Mouse (Mus musculus): ENCODE data around the gene Gm10837. TPM values are rescaled to one million over a fixed set of nuclear protein-coding genes. Genes with fewer than 3 reads are reported as not detected.
A peak's percentile ranks its signal among the peaks of the same experiment; 100 is the strongest.
"Not testable (repeated sequence)": the region's sequence is repeated elsewhere in the genome, so short reads cannot be mapped to it uniquely, and the experiment has no call there.

The Gm10837 gene
- polyA plus RNA-seq, 1 experiment from 2014 or later: not detected

DNA sequence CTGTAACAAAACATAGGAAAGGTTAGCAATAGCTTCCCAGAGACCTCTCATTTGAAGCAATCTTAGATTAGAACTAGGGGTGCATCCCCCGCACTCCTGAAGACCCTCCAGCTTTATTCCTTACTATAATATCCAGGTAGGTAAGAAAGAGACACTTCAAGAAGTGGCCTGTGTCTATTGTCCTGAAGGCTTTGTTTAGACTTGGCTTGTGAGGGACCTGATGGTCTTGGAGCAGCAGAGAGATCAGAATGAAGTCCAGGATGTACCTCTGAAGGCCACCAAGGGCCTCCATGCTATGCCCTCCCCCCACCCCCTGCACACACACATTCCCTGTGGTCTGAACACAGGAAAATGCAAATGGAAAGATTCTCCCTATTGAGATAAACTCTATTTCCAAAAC is 30.6 kb upstream of the Gm10837 start:
- 92% methylated on average over 1 of the region's 1 CpGs for WGBS
- H3K36me3 ChIP-seq (ENCODE audit: control insufficient read depth, insufficient read depth, low read length): no peaks in the 10 kb centered on the region
- no peak overlapping the region for H3K4me2 ChIP-seq (replicated peaks; ENCODE audit: low read depth)
- ATAC-seq (ENCODE audit: low FRiP score, low TSS enrichment): no peak
- no peak for DNase-seq (ENCODE audit: low spot score)
- no peak overlapping the region for H3K27ac ChIP-seq (replicated peaks)
- peaks cover 19% of the 10 kb centered on the region; the same call in 1 of the 2 replicates for H3K27me3 ChIP-seq (ENCODE audit: control insufficient read depth, insufficient read depth, low read length)
- TF ChIP-seq EP300 (optimal IDR thresholded peaks at IDR 0.05) (no peak), CTCF (IDR thresholded peaks at IDR 0.05; ENCODE audit: low read depth) (no peak)
- H3K4me3 ChIP-seq (ENCODE audit: low read depth, low read length): no peak overlapping the region
- no peaks in the 10 kb centered on the region for H3K9me3 ChIP-seq (ENCODE audit: control insufficient read depth, low read length)
- H3K4me1 ChIP-seq (replicated peaks; ENCODE audit: control insufficient read depth, insufficient read depth): peaks cover 3% of the 10 kb centered on the region
- no peak overlapping the region for H3K9ac ChIP-seq (ENCODE audit: low read length)

DNA sequence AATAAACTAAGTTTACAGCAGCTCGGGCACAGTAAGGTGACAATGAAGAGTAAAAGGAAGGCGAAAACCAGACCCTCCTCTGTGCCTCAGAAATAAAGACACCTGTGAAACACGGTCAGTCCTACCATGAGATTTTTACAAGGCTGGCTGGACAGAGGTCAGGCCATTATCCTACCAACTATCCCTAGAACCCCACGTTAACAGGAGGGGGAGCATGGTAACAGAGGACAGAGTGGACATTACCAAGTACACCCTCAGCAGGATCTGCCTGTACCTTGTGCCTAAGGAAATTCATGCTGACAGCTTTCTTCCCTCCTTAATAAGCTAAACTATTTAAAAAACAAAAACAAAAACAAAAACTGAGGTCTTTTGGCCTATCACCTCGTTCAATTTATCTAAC is 30.2 kb upstream of the Gm10837 start:
- ATAC-seq (ENCODE audit: low FRiP score, low TSS enrichment) (no peak), DNase-seq (ENCODE audit: low spot score) (no peak)
- no peak overlapping the region for H3K9ac ChIP-seq (ENCODE audit: low read length)
- H3K36me3 ChIP-seq (ENCODE audit: control insufficient read depth, insufficient read depth, low read length): no peaks in the 10 kb centered on the region
- peaks cover 3% of the 10 kb centered on the region for H3K4me1 ChIP-seq (replicated peaks; ENCODE audit: control insufficient read depth, insufficient read depth)
- H3K4me2 ChIP-seq (replicated peaks; ENCODE audit: low read depth): no peak overlapping the region
- H3K9me3 ChIP-seq (ENCODE audit: control insufficient read depth, low read length): no peaks in the 10 kb centered on the region
- 62% methylated on average over 5 of the region's 5 CpGs for WGBS
- no peak for TF ChIP-seq CTCF (IDR thresholded peaks at IDR 0.05; ENCODE audit: low read depth)
- TF ChIP-seq EP300 (optimal IDR thresholded peaks at IDR 0.05): no peak
- no peak overlapping the region for H3K27ac ChIP-seq (replicated peaks)
- H3K4me3 ChIP-seq (ENCODE audit: low read depth, low read length): no peak overlapping the region
- peaks cover 23% of the 10 kb centered on the region; the same call in 1 of the 2 replicates for H3K27me3 ChIP-seq (ENCODE audit: control insufficient read depth, insufficient read depth, low read length)

DNA sequence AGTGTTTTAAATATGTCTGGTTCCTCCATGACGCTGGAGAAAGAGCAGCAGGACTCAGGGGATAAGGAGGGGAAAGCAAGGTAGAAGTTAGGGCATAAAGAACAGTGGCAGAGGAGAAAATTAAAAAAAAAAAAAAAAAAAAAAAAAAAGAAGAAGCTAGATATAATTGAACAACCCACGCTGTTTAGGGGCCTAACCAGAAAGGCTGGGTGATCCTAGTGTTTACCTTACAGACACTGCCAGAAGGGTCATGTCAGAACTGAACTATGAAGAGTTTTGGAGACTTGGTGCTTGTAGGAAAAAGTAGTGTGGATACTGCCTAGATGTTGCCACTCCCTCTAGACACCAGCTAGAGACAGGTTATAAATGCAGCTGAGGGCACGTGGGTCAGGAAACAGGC is 28.9 kb upstream of the Gm10837 start:
- H3K27ac ChIP-seq (replicated peaks): no peak overlapping the region
- no peak overlapping the region for H3K4me3 ChIP-seq (ENCODE audit: low read depth, low read length)
- H3K4me1 ChIP-seq (replicated peaks; ENCODE audit: control insufficient read depth, insufficient read depth): peaks cover 3% of the 10 kb centered on the region
- TF ChIP-seq EP300 (optimal IDR thresholded peaks at IDR 0.05) (no peak), CTCF (IDR thresholded peaks at IDR 0.05; ENCODE audit: low read depth) (no peak)
- 40% methylated on average over 3 of the region's 3 CpGs for WGBS
- H3K36me3 ChIP-seq (ENCODE audit: control insufficient read depth, insufficient read depth, low read length): no peaks in the 10 kb centered on the region
- H3K9me3 ChIP-seq (ENCODE audit: control insufficient read depth, low read length): no peaks in the 10 kb centered on the region
- ATAC-seq (ENCODE audit: low FRiP score, low TSS enrichment) (no peak), DNase-seq (ENCODE audit: low spot score) (no peak)
- H3K9ac ChIP-seq (ENCODE audit: low read length): no peak overlapping the region
- no peak overlapping the region for H3K4me2 ChIP-seq (replicated peaks; ENCODE audit: low read depth)
- H3K27me3 ChIP-seq (ENCODE audit: control insufficient read depth, insufficient read depth, low read length): peaks cover 25% of the 10 kb centered on the region; the same call in 1 of the 2 replicates

DNA sequence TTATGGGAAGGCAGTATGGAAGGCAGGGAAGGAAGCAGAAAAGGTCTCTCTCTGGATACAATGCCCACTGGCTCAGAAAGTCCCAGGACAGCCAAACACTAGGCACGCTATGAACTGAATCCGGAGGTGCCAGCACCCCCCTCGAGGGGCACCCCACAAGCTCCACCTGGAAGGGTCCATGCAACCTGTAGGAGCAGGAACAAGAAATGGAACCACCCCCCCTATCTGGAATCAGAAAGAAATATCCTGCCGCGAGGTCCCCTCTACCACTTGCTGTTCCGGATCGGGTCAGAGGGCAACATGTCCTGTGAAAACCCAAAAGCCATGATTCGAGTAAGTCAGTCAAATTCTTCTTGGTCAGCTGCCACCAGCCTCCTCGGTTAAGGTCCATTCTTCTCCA is 28.4 kb upstream of the Gm10837 start:
- no peak overlapping the region for H3K4me3 ChIP-seq (ENCODE audit: low read depth, low read length)
- H3K4me1 ChIP-seq (replicated peaks; ENCODE audit: control insufficient read depth, insufficient read depth): peaks cover 3% of the 10 kb centered on the region
- H3K4me2 ChIP-seq (replicated peaks; ENCODE audit: low read depth): no peak overlapping the region
- peaks cover 26% of the 10 kb centered on the region; the same call in 1 of the 2 replicates for H3K27me3 ChIP-seq (ENCODE audit: control insufficient read depth, insufficient read depth, low read length)
- no peak for TF ChIP-seq CTCF (IDR thresholded peaks at IDR 0.05; ENCODE audit: low read depth)
- no peak for TF ChIP-seq EP300 (optimal IDR thresholded peaks at IDR 0.05)
- DNase-seq (ENCODE audit: low spot score) (no peak), ATAC-seq (ENCODE audit: low FRiP score, low TSS enrichment) (no peak)
- WGBS: 41% methylated on average over 9 of the region's 9 CpGs
- H3K27ac ChIP-seq (replicated peaks): no peak overlapping the region
- H3K9me3 ChIP-seq (ENCODE audit: control insufficient read depth, low read length): no peaks in the 10 kb centered on the region
- no peak overlapping the region for H3K9ac ChIP-seq (ENCODE audit: low read length)
- H3K36me3 ChIP-seq (ENCODE audit: control insufficient read depth, insufficient read depth, low read length): no peaks in the 10 kb centered on the region

DNA sequence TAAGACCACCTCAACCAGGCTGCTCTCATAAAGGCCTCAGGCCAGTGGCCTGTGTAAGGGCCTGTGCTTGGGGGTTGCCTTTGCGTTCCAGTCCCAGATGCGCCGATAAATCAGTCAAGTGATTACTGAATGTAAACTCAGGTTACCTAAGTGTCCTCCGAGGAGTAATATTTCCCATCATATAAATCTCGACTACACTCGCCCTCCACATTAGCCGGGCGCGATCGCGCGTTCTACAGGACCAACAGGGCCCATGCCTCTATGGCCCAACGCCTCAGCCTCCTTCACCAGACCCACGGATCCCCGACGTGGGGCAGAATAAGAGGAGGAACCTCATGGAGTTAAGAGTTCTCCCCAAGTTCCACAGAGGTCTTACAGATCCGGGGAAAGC is 27.7 kb upstream of the Gm10837 start:
- peaks cover 3% of the 10 kb centered on the region for H3K4me1 ChIP-seq (replicated peaks; ENCODE audit: control insufficient read depth, insufficient read depth)
- ATAC-seq (ENCODE audit: low FRiP score, low TSS enrichment) (no peak), DNase-seq (ENCODE audit: low spot score) (no peak)
- no peak overlapping the region for H3K4me2 ChIP-seq (replicated peaks; ENCODE audit: low read depth)
- H3K4me3 ChIP-seq (ENCODE audit: low read depth, low read length): no peak overlapping the region
- TF ChIP-seq EP300 (optimal IDR thresholded peaks at IDR 0.05) (no peak), CTCF (IDR thresholded peaks at IDR 0.05; ENCODE audit: low read depth) (no peak)
- no peaks in the 10 kb centered on the region for H3K9me3 ChIP-seq (ENCODE audit: control insufficient read depth, low read length)
- H3K36me3 ChIP-seq (ENCODE audit: control insufficient read depth, insufficient read depth, low read length): no peaks in the 10 kb centered on the region
- no peak overlapping the region for H3K9ac ChIP-seq (ENCODE audit: low read length)
- 44% methylated on average over 17 of the region's 17 CpGs for WGBS
- H3K27me3 ChIP-seq (ENCODE audit: control insufficient read depth, insufficient read depth, low read length): peaks cover 32% of the 10 kb centered on the region; the same call in 1 of the 2 replicates
- no peak overlapping the region for H3K27ac ChIP-seq (replicated peaks)

DNA sequence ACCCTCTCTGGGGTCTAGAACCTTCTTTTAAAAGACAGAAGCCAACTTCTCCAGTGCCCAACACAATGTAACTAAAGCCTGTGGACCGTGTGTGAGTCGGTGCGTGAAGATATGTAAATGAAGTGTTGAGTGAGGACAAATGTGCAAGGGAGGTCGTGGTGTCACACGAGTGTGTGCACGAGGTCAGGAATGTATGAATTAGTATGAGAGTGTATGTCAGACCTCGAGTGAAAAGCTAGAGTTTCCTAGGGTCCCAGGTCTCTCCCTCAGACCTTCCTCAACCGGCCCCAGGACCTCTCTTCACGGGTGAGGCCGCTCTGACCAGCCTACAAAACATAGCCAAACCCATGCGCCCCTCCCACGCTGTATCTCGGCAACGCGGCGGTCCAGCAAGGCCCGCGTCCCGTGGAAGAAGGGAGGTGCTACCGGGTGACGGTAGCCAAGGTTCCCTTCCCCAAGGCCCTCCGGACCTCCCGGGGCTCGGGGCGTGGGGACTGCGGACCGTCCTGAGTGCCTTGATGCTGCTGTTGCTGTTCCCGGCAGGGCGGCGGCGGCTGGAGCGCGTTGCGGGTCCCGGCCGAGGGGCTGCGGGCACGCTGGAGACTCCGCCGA is 27.2 kb upstream of the Gm10837 start:
- no peak overlapping the region for H3K27ac ChIP-seq (replicated peaks)
- DNase-seq (ENCODE audit: low spot score): no peak
- H3K9ac ChIP-seq (ENCODE audit: low read length): no peak overlapping the region
- peaks cover 32% of the 10 kb centered on the region; the same call in 1 of the 2 replicates for H3K27me3 ChIP-seq (ENCODE audit: control insufficient read depth, insufficient read depth, low read length)
- no peak; the same call in 1 of the 2 replicates for ATAC-seq (ENCODE audit: low FRiP score, low TSS enrichment)
- H3K36me3 ChIP-seq (ENCODE audit: control insufficient read depth, insufficient read depth, low read length): no peaks in the 10 kb centered on the region
- WGBS: 6% methylated on average over 40 of the region's 40 CpGs
- H3K4me3 ChIP-seq (ENCODE audit: low read depth, low read length): peak overlapping the region; percentile 45
- TF ChIP-seq EP300 (optimal IDR thresholded peaks at IDR 0.05): no peak
- H3K4me1 ChIP-seq (replicated peaks; ENCODE audit: control insufficient read depth, insufficient read depth): peaks cover 3% of the 10 kb centered on the region
- H3K4me2 ChIP-seq (replicated peaks; ENCODE audit: low read depth): peak overlapping the region; percentile 74
- H3K9me3 ChIP-seq (ENCODE audit: control insufficient read depth, low read length): no peaks in the 10 kb centered on the region

DNA sequence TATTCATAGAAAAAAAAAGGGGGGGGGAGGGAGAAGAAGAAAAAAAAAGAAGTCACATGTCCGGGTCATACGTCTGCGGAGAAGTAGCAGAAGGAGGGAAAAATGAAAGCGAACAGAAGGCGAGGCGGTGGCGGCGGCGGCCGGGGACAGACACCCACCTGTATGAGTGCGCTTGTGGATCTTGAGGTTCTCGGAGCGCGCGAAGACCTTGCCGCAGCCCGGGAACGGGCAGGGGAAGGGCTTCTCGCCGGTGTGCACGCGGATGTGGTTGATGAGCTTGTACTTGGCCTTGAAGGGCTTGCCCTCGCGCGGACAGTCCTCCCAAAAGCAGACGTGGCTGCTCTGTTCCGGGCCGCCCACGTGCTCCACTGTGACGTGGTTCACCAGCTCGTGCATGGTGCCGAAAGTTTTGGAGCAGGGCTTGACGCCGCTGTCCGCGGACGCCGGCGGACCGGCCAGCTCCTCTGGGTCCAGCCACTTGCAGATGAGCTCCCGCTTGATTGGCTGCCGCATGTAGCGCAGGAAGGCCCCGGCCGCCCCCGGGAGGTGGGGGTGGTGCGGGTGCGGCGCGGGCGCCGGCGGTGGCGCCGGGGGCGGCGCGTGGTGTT is 26.5 kb upstream of the Gm10837 start:
- ATAC-seq (ENCODE audit: low FRiP score, low TSS enrichment): peak; percentile 37

More for the DNA sequence above, 26.5 kb upstream of the Gm10837 start:
- Histone ChIP-seq H3K27me3 (ENCODE audit: control insufficient read depth, insufficient read depth, low read length) (peaks cover 34% of the 10 kb centered on the region; the same call in 1 of the 2 replicates), H3K4me3 (ENCODE audit: low read depth, low read length) (peak overlapping the region; percentile 45), H3K4me2 (replicated peaks; ENCODE audit: low read depth) (peak overlapping the region; percentile 74)
- 3% methylated on average over 54 of the region's 58 CpGs for WGBS
- peak; percentile 40 for DNase-seq (ENCODE audit: low spot score)
- not testable (repeated sequence) for H3K9me3 ChIP-seq (ENCODE audit: control insufficient read depth, low read length); H3K27ac ChIP-seq (replicated peaks); H3K9ac ChIP-seq (ENCODE audit: low read length); H3K4me1 ChIP-seq (replicated peaks; ENCODE audit: control insufficient read depth, insufficient read depth); H3K36me3 ChIP-seq (ENCODE audit: control insufficient read depth, insufficient read depth, low read length)
